In the genomic region with DNA sequence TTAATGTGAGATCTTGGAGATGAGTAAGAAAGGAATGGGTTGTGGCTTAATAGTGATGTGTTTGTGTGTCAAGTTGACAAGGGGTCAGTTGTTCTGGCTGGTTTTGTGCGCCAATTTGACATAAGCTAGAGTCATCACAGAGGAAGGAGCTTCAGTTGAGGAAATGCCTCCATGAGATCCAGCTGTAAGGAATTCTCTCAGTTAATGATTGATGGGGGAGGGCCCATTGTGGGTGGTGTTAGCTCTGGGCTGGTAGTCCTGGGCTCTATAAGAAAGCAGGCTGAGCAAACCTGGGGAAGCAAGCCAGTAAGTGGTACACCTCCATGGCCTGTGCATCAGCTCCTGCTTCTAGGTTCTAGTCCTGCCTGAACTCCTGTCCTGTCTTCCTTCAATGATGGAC, we compare ENCODE assay signal across 24 mouse cellular contexts. TPM values are rescaled to one million over a fixed set of nuclear protein-coding genes. Genes with fewer than 3 reads are reported as not detected.
DNase-seq lines count a peak whose midpoint lies in the region; ATAC-seq and TF ChIP-seq lines count a peak whose summit lies in the region.
"Had no signal": no experiment of that assay in that cellular context is flagged by ENCODE, and none has a peak within 500 bp of the region (broad histone marks: within the 10 kb centered on the region; RNA-seq: fewer than 3 reads in every experiment).

No protein-coding gene starts in this region.

- no peak for TF ChIP-seq CTCF in kidney, adult 2 months (conservative IDR thresholded peaks at IDR 0.05; ENCODE audit: insufficient read depth, insufficient read length, low read depth, low read length)
- TF ChIP-seq CTCF in intestine, postnatal 0 days (IDR thresholded peaks at IDR 0.05; ENCODE audit: low read depth) = no peak

- H3K4me3 ChIP-seq in kidney, adult 2 months (ENCODE audit: insufficient read depth, low read depth, low read length) = no peak overlapping the region
- no peak overlapping the region for H3K4me3 ChIP-seq in kidney, embryonic 15.5 days (replicated peaks)
- no peak overlapping the region for H3K4me3 ChIP-seq in brown adipose tissue, adult 24 weeks (ENCODE audit: insufficient read depth, low read depth, low read length)
- no peak overlapping the region for H3K4me3 ChIP-seq in intestine, postnatal 0 days (ENCODE audit: low read depth, low read length)
- H3K4me3 ChIP-seq: embryonic facial prominence, embryonic 15.5 days; erythroblast, embryonic 14.5 days; forebrain, embryonic 10.5 days; forebrain, embryonic 15.5 days; heart, embryonic 15.5 days; hindbrain, embryonic 10.5 days had no signal

- WGBS in kidney, adult 2 months = 62% methylated on average over 1 of the region's 1 CpGs
- 84% methylated on average over 1 of the region's 1 CpGs for WGBS in kidney, embryonic 15.5 days
- 44% methylated on average over 1 of the region's 1 CpGs for WGBS in intestine, postnatal 0 days

- H3K27me3 ChIP-seq in kidney, adult 2 months (replicated peaks; ENCODE audit: control insufficient read depth, insufficient read depth, low read length) = no peaks in the 10 kb centered on the region
- no peaks in the 10 kb centered on the region for H3K27me3 ChIP-seq in kidney, embryonic 15.5 days
- no peaks in the 10 kb centered on the region for H3K27me3 ChIP-seq in intestine, postnatal 0 days (replicated peaks; ENCODE audit: control insufficient read depth, insufficient read depth, low read length)
- H3K27me3 ChIP-seq: embryonic facial prominence, embryonic 15.5 days; forebrain, embryonic 15.5 days; heart, embryonic 15.5 days had no signal

- H3K4me1 ChIP-seq in kidney, adult 2 months (ENCODE audit: control insufficient read depth, insufficient read depth, low read length) = no peaks in the 10 kb centered on the region
- H3K4me1 ChIP-seq in kidney, embryonic 15.5 days = peaks cover 33% of the 10 kb centered on the region
- peaks cover 10% of the 10 kb centered on the region; the same call in 1 of the 2 replicates for H3K4me1 ChIP-seq in brown adipose tissue, adult 24 weeks (ENCODE audit: control insufficient read depth, insufficient read depth, insufficient read length, low read length)
- peaks cover 12% of the 10 kb centered on the region for H3K4me1 ChIP-seq in intestine, postnatal 0 days (replicated peaks; ENCODE audit: control insufficient read depth, insufficient read depth, low read length)
- H3K4me1 ChIP-seq: forebrain, embryonic 15.5 days had no signal

- ATAC-seq in kidney, embryonic 15.5 days (replicated peaks; ENCODE audit: low FRiP score) = no peak
- peak; percentile 36; the same call in 1 of the 2 replicates for ATAC-seq in intestine, postnatal 0 days
- ATAC-seq: forebrain, embryonic 15.5 days had no signal

- intact Hi-C loops in heart, postnatal 14 days (cut with DNase I) = no loop called here

- no peaks in the 10 kb centered on the region for H3K36me3 ChIP-seq in kidney, adult 2 months (ENCODE audit: control insufficient read depth, insufficient read depth, low read length)
- H3K36me3 ChIP-seq in kidney, embryonic 15.5 days = no peaks in the 10 kb centered on the region
- H3K36me3 ChIP-seq in intestine, postnatal 0 days (ENCODE audit: control insufficient read depth, insufficient read depth) = no peaks in the 10 kb centered on the region
- H3K36me3 ChIP-seq: embryonic facial prominence, embryonic 15.5 days; forebrain, embryonic 10.5 days; forebrain, embryonic 15.5 days; heart, embryonic 15.5 days; hindbrain, embryonic 10.5 days had no signal

- no peak for TF ChIP-seq POLR2A in kidney, adult 2 months (IDR thresholded peaks at IDR 0.05; ENCODE audit: low read depth, low read length)

- H3K27ac ChIP-seq in kidney, adult 2 months (ENCODE audit: insufficient read depth, low read depth, low read length) = no peak overlapping the region
- H3K27ac ChIP-seq in kidney, embryonic 15.5 days = no peak overlapping the region
- 0 out of 2 replicates have a peak overlapping the region, but pooled peaks have one; percentile 22 for H3K27ac ChIP-seq in brown adipose tissue, adult 24 weeks (replicated peaks; ENCODE audit: low read depth, low read length)
- H3K27ac ChIP-seq in intestine, postnatal 0 days (ENCODE audit: low read depth, low read length) = no peak overlapping the region
- H3K27ac ChIP-seq: embryonic facial prominence, embryonic 15.5 days; forebrain, embryonic 10.5 days; forebrain, embryonic 15.5 days; heart, embryonic 15.5 days; hindbrain, embryonic 10.5 days; hindbrain, embryonic 14.5 days had no signal

- no peak overlapping the region for H3K9ac ChIP-seq in kidney, embryonic 15.5 days
- H3K9ac ChIP-seq in intestine, postnatal 0 days (ENCODE audit: low read depth, low read length) = no peak overlapping the region
- H3K9ac ChIP-seq: embryonic facial prominence, embryonic 15.5 days; forebrain, embryonic 15.5 days; heart, embryonic 15.5 days; hindbrain, embryonic 14.5 days had no signal

- peak; percentile 12 for DNase-seq in kidney, adult 2 months
- peak; percentile 44 for DNase-seq in yolk sac, embryonic 10.5 days (ENCODE audit: low spot score)
- no peak for DNase-seq in cerebellum, postnatal 4 days (ENCODE audit: low spot score in 2 of 2)
- DNase-seq in heart, postnatal 14 days = no peak
- DNase-seq: adrenal gland, postnatal 10 days; cerebellum, adult 18-20 months; cerebellum, adult 9-11 months; embryo, embryonic 11 days; gastrocnemius, postnatal 36 days; heart, adult 18-20 months had no signal

- H3K9me3 ChIP-seq in kidney, embryonic 15.5 days (replicated peaks) = no peaks in the 10 kb centered on the region
- no peaks in the 10 kb centered on the region for H3K9me3 ChIP-seq in intestine, postnatal 0 days (ENCODE audit: control insufficient read depth)
- H3K9me3 ChIP-seq: embryonic facial prominence, embryonic 15.5 days; forebrain, embryonic 10.5 days; forebrain, embryonic 15.5 days; heart, embryonic 15.5 days; hindbrain, embryonic 10.5 days had no signal

- H3K4me2 ChIP-seq in kidney, embryonic 15.5 days = no peak overlapping the region
- no peak overlapping the region for H3K4me2 ChIP-seq in intestine, postnatal 0 days (replicated peaks; ENCODE audit: low read depth)
- H3K4me2 ChIP-seq: embryonic facial prominence, embryonic 15.5 days; forebrain, embryonic 15.5 days; heart, embryonic 11.5 days; heart, embryonic 15.5 days; hindbrain, embryonic 14.5 days had no signal

RNA-seq across cellular contexts. Expression of a gene that starts 46.5 kb away (rescaled TPM):
- polyA plus RNA-seq in kidney, adult 2 months (2012; rRNA removed) = 19.2 and 20.2 TPM in 2 replicates
- 0.73 and 1.1 TPM in 2 replicates for polyA plus RNA-seq in kidney, embryonic 15.5 days (2015; fragmentation: Nextera tagmentation; extraction: Ambion mirVana)
- 3.5 and 4.5 TPM in 2 replicates for polyA plus RNA-seq in brown adipose tissue, adult 24 weeks (2012; ENCODE audit: insufficient read depth, insufficient read length, missing spikeins)
- polyA plus RNA-seq in intestine, postnatal 0 days (2015; fragmentation: Nextera tagmentation; extraction: Ambion mirVana) = 1.8 and 2.1 TPM in 2 replicates
- total RNA-seq in heart, postnatal 14 days (2021) = 1 to 10 TPM in 1 of 2 experiments, under 1 TPM in 1; 0.98 to 1.1 TPM
- total RNA-seq: common myeloid progenitor, adult 5-6 weeks; gastrocnemius, adult 8-10 months; MEL had no signal
- polyA plus RNA-seq: erythroblast, embryonic 14.5 days; forebrain, embryonic 10.5 days; forebrain, embryonic 15.5 days; hindbrain, embryonic 10.5 days had no signal

RNA-seq across cellular contexts. Expression of a gene that starts 52.3 kb away (rescaled TPM):
- 4.9 and 5.6 TPM in 2 replicates for polyA plus RNA-seq in kidney, adult 2 months (2012; rRNA removed)
- polyA plus RNA-seq in kidney, embryonic 15.5 days (2015; fragmentation: Nextera tagmentation; extraction: Ambion mirVana) = 7.6 and 7.9 TPM in 2 replicates
- polyA plus RNA-seq in brown adipose tissue, adult 24 weeks (2012; ENCODE audit: insufficient read depth, insufficient read length, missing spikeins) = 3.9 and 5.0 TPM in 2 replicates
- 4.3 and 4.4 TPM in 2 replicates for polyA plus RNA-seq in intestine, postnatal 0 days (2015; fragmentation: Nextera tagmentation; extraction: Ambion mirVana)
- total RNA-seq in heart, postnatal 14 days (2021) = 1 to 10 TPM; 6.4 to 7.1 TPM

RNA-seq across cellular contexts. Expression of a gene that starts 53.0 kb away (rescaled TPM):
- polyA plus RNA-seq in kidney, adult 2 months (2012; rRNA removed) = 15.4 and 20.7 TPM in 2 replicates
- 45.0 and 46.0 TPM in 2 replicates for polyA plus RNA-seq in kidney, embryonic 15.5 days (2015; fragmentation: Nextera tagmentation; extraction: Ambion mirVana)
- polyA plus RNA-seq in brown adipose tissue, adult 24 weeks (2012; ENCODE audit: insufficient read depth, insufficient read length, missing spikeins) = 0.96 TPM in 1 of 2 replicates, not detected in the other
- 73.4 and 93.7 TPM in 2 replicates for polyA plus RNA-seq in intestine, postnatal 0 days (2015; fragmentation: Nextera tagmentation; extraction: Ambion mirVana)
- total RNA-seq in heart, postnatal 14 days (2021) = under 1 TPM; 0.49 to 0.76 TPM
- polyA plus RNA-seq: erythroblast, embryonic 14.5 days had no signal

Comparison
In these comparisons a context has a peak if more than half of its experiments do, and no peak if none do; other contexts are left out.
1. DNase-seq: peak in kidney, adult 2 months (single experiment) and yolk sac, embryonic 10.5 days (single experiment); none in cerebellum, postnatal 4 days (0 of 2) and heart, postnatal 14 days (0 of 2).